Mouse (Mus musculus) heart, adult 2 months (tissue): ENCODE data around the gene Stk36.

Experiments used
- CTCF ChIP-seq: fragments of 200-600 bp; IDR thresholded peaks from 2 replicates; pipeline ENCODE4 v1.8.1; 2022; ENCODE audit warnings: antibody characterized with exemption, mild to moderate bottlenecking, moderate library complexity
- EP300 ChIP-seq: fragments of 200-500 bp; IDR thresholded peaks from 2 replicates; pipeline ENCODE4 v1.6.1; 2011; ENCODE audit warnings: low read depth, low read length, control low read depth; ENCODE audit not compliant: insufficient read depth

GRCm38 (mm10) chr1:74584616-74585398 is 16.4 kb upstream of the Stk36 start:
- TF ChIP-seq EP300 = no peak
- no peak for TF ChIP-seq CTCF
